Mouse (Mus musculus): ENCODE results near the gene Scamp1. TPM values are rescaled to one million over a fixed set of nuclear protein-coding genes. Genes with fewer than 3 reads are reported as not detected.
A peak's percentile ranks its signal among the peaks of the same experiment; 100 is the strongest.

Gene Scamp1
- polyA plus RNA-seq, 1 experiment: 0.12 TPM

- Histone ChIP-seq H3K9me3 (ENCODE audit: control insufficient read depth, low read length) (peaks cover under 1% of the 10 kb centered on the region), H3K4me1 (ENCODE audit: control insufficient read depth) (peaks cover 29% of the 10 kb centered on the region), H3K36me3 (ENCODE audit: control insufficient read depth) (no peaks in the 10 kb centered on the region), H3K4me3 (replicated peaks) (no peak overlapping the region), H3K27me3 (ENCODE audit: control insufficient read depth) (no peaks in the 10 kb centered on the region)
- no peak for TF ChIP-seq GATA1 (IDR thresholded peaks at IDR 0.05; ENCODE audit: low read length)
- no peak for TF ChIP-seq TAL1 (IDR thresholded peaks at IDR 0.05; ENCODE audit: low read length)
Observed at GRCm38 (mm10) chr13:94307531-94307930, 21.9 kb upstream of the Scamp1 start.

GRCm38 (mm10) chr13:94306968-94307289, 21.3 kb upstream of the Scamp1 start:
- no peak for TF ChIP-seq TAL1 (IDR thresholded peaks at IDR 0.05; ENCODE audit: low read length)
- TF ChIP-seq GATA1 (IDR thresholded peaks at IDR 0.05; ENCODE audit: low read length): no peak
- H3K27me3 ChIP-seq (ENCODE audit: control insufficient read depth): no peaks in the 10 kb centered on the region
- no peaks in the 10 kb centered on the region for H3K36me3 ChIP-seq (ENCODE audit: control insufficient read depth)
- peaks cover 27% of the 10 kb centered on the region for H3K4me1 ChIP-seq (ENCODE audit: control insufficient read depth)
- H3K9me3 ChIP-seq (ENCODE audit: control insufficient read depth, low read length): no peaks in the 10 kb centered on the region
- peak overlapping the region; percentile 43 for H3K4me3 ChIP-seq (replicated peaks)

GRCm38 (mm10) chr13:94306277-94306967, 20.8 kb upstream of the Scamp1 start:
- Histone ChIP-seq H3K4me3 (replicated peaks) (peak overlapping the region; percentile 43), H3K4me1 (ENCODE audit: control insufficient read depth) (peaks cover 30% of the 10 kb centered on the region), H3K27me3 (ENCODE audit: control insufficient read depth) (no peaks in the 10 kb centered on the region), H3K9me3 (ENCODE audit: control insufficient read depth, low read length) (no peaks in the 10 kb centered on the region), H3K36me3 (ENCODE audit: control insufficient read depth) (no peaks in the 10 kb centered on the region)
- TF ChIP-seq TAL1 (IDR thresholded peaks at IDR 0.05; ENCODE audit: low read length) (no peak), GATA1 (IDR thresholded peaks at IDR 0.05; ENCODE audit: low read length) (no peak)

DNA sequence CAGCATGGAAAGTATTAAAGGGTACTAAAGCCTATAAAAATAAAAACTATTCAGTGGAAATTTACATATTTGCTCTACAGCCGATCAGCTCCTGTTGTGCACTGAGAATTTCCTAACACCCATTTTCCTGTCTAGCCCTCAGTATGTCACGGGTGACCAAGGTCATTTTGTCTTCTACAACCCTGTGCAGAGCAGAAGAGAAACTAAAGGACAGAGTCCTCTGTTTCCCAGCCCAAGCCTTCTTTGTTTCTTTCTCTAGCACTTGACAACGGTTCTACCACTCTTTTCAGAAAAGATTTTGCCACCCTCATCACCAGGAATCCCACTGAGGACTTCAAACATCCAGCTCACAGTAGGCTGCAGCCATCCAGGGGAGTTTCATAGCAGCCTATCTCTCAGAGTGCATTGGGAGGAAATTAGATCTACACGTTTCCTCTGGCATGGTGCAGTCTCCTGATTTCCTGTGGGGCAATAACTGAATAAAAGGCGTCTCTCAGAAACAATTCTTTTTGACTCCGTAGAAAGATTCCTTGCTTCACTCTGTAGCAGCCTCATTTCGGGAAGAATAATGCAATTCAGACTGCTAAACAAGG, 15.4 kb upstream of the Scamp1 start:
- H3K27me3 ChIP-seq (ENCODE audit: control insufficient read depth): peaks cover 3% of the 10 kb centered on the region; the same call in 1 of the 2 replicates
- H3K36me3 ChIP-seq (ENCODE audit: control insufficient read depth): no peaks in the 10 kb centered on the region
- H3K9me3 ChIP-seq (ENCODE audit: control insufficient read depth, low read length): no peaks in the 10 kb centered on the region
- H3K4me1 ChIP-seq (ENCODE audit: control insufficient read depth): peaks cover 33% of the 10 kb centered on the region
- H3K4me3 ChIP-seq (replicated peaks): no peak overlapping the region
- no peak for TF ChIP-seq GATA1 (IDR thresholded peaks at IDR 0.05; ENCODE audit: low read length)
- no peak for TF ChIP-seq TAL1 (IDR thresholded peaks at IDR 0.05; ENCODE audit: low read length)

GRCm38 (mm10) chr13:94300232-94300631, 14.6 kb upstream of the Scamp1 start:
- Histone ChIP-seq H3K27me3 (ENCODE audit: control insufficient read depth) (peaks cover 3% of the 10 kb centered on the region; the same call in 1 of the 2 replicates), H3K4me1 (ENCODE audit: control insufficient read depth) (peaks cover 29% of the 10 kb centered on the region), H3K9me3 (ENCODE audit: control insufficient read depth, low read length) (no peaks in the 10 kb centered on the region), H3K36me3 (ENCODE audit: control insufficient read depth) (no peaks in the 10 kb centered on the region), H3K4me3 (replicated peaks) (no peak overlapping the region)
- TF ChIP-seq GATA1 (IDR thresholded peaks at IDR 0.05; ENCODE audit: low read length) (no peak), TAL1 (IDR thresholded peaks at IDR 0.05; ENCODE audit: low read length) (no peak)

DNA sequence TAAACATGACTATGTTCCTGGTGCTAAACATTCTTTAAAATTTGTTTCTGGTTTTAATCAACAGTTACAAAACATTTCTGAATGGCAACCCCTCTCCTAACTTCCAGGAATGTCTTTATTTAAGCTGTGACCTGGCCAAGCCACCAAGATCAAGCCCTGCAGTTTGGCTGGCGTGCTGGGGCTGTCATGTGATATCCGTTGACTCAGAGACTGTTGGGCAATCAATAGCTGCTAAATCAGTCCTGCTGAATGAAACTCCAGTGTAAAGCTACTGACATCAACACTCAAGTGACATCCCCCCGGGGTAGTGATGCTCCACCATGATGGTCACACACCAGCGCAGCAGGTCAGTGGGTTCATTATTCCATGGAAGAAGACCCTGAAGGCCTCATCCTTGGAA, 12.7 kb upstream of the Scamp1 start:
- H3K9me3 ChIP-seq (ENCODE audit: control insufficient read depth, low read length): no peaks in the 10 kb centered on the region
- H3K27me3 ChIP-seq (ENCODE audit: control insufficient read depth): peaks cover 3% of the 10 kb centered on the region; the same call in 1 of the 2 replicates
- no peak overlapping the region for H3K4me3 ChIP-seq (replicated peaks)
- no peak for TF ChIP-seq TAL1 (IDR thresholded peaks at IDR 0.05; ENCODE audit: low read length)
- no peak for TF ChIP-seq GATA1 (IDR thresholded peaks at IDR 0.05; ENCODE audit: low read length)
- H3K4me1 ChIP-seq (ENCODE audit: control insufficient read depth): peaks cover 26% of the 10 kb centered on the region
- no peaks in the 10 kb centered on the region for H3K36me3 ChIP-seq (ENCODE audit: control insufficient read depth)

GRCm38 (mm10) chr13:94296371-94296770, 10.7 kb upstream of the Scamp1 start:
- no peaks in the 10 kb centered on the region for H3K36me3 ChIP-seq (ENCODE audit: control insufficient read depth)
- H3K4me3 ChIP-seq (replicated peaks): no peak overlapping the region
- H3K4me1 ChIP-seq (ENCODE audit: control insufficient read depth): peaks cover 18% of the 10 kb centered on the region
- H3K9me3 ChIP-seq (ENCODE audit: control insufficient read depth, low read length): no peaks in the 10 kb centered on the region
- TF ChIP-seq GATA1 (IDR thresholded peaks at IDR 0.05; ENCODE audit: low read length) (no peak), TAL1 (IDR thresholded peaks at IDR 0.05; ENCODE audit: low read length) (no peak)
- peaks cover 3% of the 10 kb centered on the region; the same call in 1 of the 2 replicates for H3K27me3 ChIP-seq (ENCODE audit: control insufficient read depth)

- H3K36me3 ChIP-seq (ENCODE audit: control insufficient read depth): no peaks in the 10 kb centered on the region
- H3K4me3 ChIP-seq (replicated peaks): no peak overlapping the region
- H3K27me3 ChIP-seq (ENCODE audit: control insufficient read depth): peaks cover 3% of the 10 kb centered on the region; the same call in 1 of the 2 replicates
- H3K4me1 ChIP-seq (ENCODE audit: control insufficient read depth): peaks cover 14% of the 10 kb centered on the region
- H3K9me3 ChIP-seq (ENCODE audit: control insufficient read depth, low read length): no peaks in the 10 kb centered on the region
- TF ChIP-seq GATA1 (IDR thresholded peaks at IDR 0.05; ENCODE audit: low read length) (no peak), TAL1 (IDR thresholded peaks at IDR 0.05; ENCODE audit: low read length) (no peak)
Observed at GRCm38 (mm10) chr13:94295922-94296321, 10.3 kb upstream of the Scamp1 start.

DNA sequence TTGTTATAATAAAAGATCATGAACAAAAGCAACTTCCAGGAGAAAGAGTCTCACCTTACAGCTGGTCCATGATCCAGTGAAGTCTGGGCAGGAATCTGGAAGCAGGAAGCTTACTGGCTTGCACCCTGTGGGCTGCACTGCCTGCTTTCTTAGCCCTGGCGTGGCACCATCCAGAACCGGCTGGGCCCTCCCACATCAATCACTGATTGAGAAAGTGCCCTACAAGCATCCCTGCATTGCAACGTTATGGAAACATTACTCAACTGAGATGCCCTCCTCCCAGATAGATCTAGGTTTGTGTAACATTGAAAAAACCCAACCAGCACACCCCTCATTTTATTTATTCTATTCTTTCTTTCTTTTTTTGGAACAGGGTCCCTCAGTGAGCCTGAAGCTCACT, 9.2 kb upstream of the Scamp1 start:
- Histone ChIP-seq H3K9me3 (ENCODE audit: control insufficient read depth, low read length) (no peaks in the 10 kb centered on the region), H3K4me1 (ENCODE audit: control insufficient read depth) (peaks cover 4% of the 10 kb centered on the region), H3K4me3 (replicated peaks) (no peak overlapping the region), H3K36me3 (ENCODE audit: control insufficient read depth) (no peaks in the 10 kb centered on the region), H3K27me3 (ENCODE audit: control insufficient read depth) (peaks cover 3% of the 10 kb centered on the region; the same call in 1 of the 2 replicates)
- TF ChIP-seq TAL1 (IDR thresholded peaks at IDR 0.05; ENCODE audit: low read length) (no peak), GATA1 (IDR thresholded peaks at IDR 0.05; ENCODE audit: low read length) (no peak)
